Mouse (Mus musculus) testis, adult 2 months (tissue): ENCODE data around the gene Cyth1.

Experiments
- CTCF ChIP-seq: fragments of 200-500 bp; IDR thresholded peaks from 2 replicates; pipeline ENCODE4 v1.5.1; 2012; ENCODE audit warnings: low read depth, mild to moderate bottlenecking, inconsistent platforms, low read length, moderate library complexity; ENCODE audit not compliant: control insufficient read depth, insufficient read depth, insufficient replicate concordance
- POLR2A ChIP-seq: fragments of 200-500 bp; IDR thresholded peaks from 2 replicates; pipeline ENCODE4 v1.6.1; 2012; ENCODE audit warnings: low read depth, mild to moderate bottlenecking, inconsistent platforms, low read length, moderate library complexity; ENCODE audit not compliant: control insufficient read depth

DNA sequence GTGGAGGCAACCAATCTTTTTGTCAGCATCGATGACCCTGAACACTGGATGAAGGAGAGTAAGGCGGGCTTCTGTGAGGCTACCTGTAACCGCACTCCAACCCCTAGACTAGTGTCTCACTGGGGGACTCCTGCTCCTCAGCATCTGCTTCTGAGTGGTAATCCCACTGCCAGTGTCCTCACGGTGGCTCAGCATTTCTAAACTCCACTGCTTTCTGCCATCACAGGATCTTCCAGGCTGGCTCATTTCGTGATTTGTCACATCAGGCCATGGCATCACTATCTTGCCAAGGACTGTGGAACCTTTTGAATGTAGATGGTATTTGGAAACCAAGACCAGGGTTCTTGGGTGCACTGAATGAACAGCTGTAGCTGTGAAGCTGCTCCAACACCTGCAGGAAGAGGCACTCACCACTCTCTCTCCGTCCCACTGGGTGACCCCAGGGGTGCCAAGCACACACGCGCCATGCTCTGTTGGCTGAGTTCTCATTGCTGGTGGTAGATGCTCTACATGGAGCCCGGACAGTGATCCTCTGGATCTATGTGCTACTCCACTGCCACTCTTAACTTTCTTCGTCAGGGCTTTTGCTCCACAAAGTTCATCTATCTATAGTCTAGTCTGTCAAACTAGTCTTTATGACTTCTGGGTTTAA lies 24.9 kb downstream of the Cyth1 start:
- no peak for TF ChIP-seq POLR2A
- TF ChIP-seq CTCF = no peak
